Mouse (Mus musculus): ENCODE data around the gene Cfap97d1. TPM values are rescaled to one million over a fixed set of nuclear protein-coding genes. Genes with fewer than 3 reads are reported as not detected.
A peak's percentile ranks its signal among the peaks of the same experiment; 100 is the strongest.
"Not testable (repeated sequence)": the region's sequence is repeated elsewhere in the genome, so short reads cannot be mapped to it uniquely, and the experiment has no call there.

Gene Cfap97d1
- total RNA-seq, 2 experiments from 2014 or later: not detected

DNA sequence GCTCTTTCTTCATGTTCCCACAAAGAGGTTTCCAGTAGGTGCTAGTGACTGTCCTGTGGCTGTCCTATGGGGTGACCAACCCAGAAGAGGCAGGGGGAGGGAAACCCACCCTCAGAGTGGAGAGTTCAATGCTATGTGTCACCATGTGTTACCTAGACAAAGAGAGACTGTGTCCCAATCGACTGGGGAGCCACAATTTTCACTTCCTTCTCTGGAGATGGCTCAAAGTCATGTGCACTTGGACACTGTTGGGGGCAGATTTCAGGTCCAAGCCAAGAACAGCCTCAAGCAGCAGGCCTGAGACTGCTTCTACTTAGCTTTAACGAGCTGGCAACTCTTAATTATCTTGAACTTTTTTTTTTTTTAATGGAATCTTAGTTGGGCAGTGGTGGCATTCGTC, 12.0 kb upstream of the Cfap97d1 start:
- no peak for DNase-seq (ENCODE audit: low spot score in 2 of 2)
- intact Hi-C loops (cut with DNase I): no loop called here

DNA sequence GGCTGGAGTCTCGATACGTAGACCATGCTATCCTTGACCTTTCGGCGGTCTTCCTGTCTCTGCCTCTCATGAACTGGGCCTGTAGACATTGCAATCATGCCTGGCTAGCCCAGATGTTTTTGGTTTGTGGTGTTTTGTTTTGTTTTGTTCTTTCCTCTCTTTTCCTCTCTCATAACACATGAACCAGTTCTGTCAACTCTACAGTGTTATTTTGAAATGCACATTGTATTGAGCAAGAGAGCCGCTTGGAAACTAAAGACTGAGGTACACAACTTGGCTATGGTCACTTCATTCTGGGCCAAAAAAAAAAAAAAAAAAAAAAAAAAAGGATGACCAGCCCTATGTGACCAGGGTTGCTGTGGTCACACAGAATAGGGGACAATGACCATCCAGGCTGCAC, 11.4 kb upstream of the Cfap97d1 start:
- intact Hi-C loops (cut with DNase I): no loop called here
- DNase-seq (ENCODE audit: low spot score in 2 of 2): no peak

DNA sequence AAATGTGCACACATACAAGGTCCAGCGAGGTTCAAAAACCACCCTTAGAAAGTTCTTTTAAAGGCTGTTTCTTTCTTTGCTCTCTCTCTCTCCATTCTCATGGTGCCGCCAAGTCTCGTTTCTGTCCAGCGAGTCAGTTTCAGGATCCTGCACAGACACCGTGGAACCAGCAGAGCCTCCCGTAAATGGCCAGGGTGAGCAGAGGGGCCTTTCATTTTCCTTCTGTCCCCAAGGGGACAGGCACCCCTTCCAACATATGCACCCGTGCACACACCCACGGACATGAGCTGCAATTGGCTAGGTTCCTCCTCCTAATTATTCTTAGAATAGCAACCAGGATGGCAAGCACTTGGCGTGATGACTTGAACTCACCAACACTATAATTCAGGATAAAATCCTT, 10.6 kb upstream of the Cfap97d1 start:
- intact Hi-C loops (cut with DNase I): no loop called here
- no peak for DNase-seq (ENCODE audit: low spot score in 2 of 2)

DNA sequence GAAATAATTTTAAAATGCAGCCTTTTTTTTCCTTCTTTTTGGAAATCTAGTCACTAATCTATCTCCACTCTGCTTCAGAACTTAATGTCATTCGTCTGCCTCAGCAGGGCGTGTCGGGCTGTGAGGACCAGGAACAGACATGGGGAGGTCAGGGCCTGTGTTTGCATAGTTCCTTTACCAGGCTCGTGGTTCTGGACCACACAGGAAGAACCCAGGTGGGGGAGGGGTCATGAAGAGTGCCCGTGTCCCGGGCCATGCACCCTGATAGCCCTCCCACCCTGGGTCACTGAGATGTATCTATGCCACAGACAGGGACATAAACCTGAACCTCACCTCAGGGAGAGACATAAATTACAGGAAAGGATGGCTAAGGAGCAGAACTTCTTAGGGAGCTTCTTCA, 9.9 kb upstream of the Cfap97d1 start:
- no peak for DNase-seq (ENCODE audit: low spot score in 2 of 2)
- intact Hi-C loops (cut with DNase I): no loop called here

DNA sequence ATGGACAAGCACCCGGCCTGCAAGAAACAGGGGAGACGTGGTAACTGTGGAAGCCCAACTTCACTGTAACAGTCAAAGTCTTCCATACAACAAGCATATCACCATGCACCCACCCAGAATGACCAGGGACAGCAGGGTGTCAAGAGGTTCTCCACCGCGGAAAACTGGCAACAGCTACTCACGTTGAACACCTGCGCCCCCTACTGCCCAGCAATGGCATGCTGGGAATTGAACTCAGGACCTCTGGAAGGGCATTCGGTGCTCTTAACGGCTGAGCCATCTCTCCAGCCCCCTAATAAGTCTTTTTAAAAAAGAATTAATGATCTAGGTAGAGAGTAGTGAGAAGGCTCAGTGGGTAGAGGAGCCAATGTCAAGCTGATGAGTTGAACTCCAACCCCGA, 9.2 kb upstream of the Cfap97d1 start:
- DNase-seq (ENCODE audit: low spot score in 2 of 2): no peak
- intact Hi-C loops (cut with DNase I): no loop called here

DNA sequence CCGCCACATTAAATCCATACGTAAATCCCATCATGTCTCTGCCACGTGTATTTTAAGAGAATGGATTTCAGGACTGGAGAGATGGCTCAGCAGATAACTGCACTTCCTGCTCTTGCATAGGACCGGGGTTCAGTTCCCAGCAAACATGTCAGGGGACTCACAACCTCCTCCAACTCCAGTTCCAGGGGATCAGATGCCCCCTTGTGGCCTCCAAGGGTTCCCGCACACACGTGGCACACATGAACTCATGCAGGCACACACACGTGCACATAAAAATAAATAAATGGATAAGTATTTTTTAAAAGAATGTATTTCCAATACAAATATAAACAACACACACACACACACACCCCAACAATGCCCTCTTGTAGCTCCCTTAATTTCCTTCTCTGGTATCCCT, 7.1 kb upstream of the Cfap97d1 start:
- no peak for DNase-seq (ENCODE audit: low spot score in 2 of 2)
- intact Hi-C loops (cut with DNase I): no loop called here

DNA sequence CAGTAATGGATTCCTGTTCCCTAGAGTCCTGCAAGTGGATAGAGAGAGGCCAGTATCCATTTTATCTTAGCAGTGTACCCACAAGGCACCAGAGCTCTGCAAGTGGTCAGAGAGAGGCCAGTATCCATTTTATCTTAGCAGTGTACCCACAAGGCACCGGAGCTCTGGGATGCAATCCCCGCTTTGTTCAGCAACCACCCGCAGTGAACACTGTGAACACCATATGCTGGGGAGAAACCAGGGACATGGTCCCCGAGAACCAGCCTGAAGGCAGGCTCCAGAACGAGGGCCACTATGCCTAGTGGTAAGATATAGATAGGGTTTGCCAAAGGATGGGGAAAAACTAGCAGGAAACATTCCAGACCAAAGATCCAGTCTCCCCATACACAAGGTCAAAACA, 4.9 kb upstream of the Cfap97d1 start:
- intact Hi-C loops (cut with DNase I): no loop called here

DNA sequence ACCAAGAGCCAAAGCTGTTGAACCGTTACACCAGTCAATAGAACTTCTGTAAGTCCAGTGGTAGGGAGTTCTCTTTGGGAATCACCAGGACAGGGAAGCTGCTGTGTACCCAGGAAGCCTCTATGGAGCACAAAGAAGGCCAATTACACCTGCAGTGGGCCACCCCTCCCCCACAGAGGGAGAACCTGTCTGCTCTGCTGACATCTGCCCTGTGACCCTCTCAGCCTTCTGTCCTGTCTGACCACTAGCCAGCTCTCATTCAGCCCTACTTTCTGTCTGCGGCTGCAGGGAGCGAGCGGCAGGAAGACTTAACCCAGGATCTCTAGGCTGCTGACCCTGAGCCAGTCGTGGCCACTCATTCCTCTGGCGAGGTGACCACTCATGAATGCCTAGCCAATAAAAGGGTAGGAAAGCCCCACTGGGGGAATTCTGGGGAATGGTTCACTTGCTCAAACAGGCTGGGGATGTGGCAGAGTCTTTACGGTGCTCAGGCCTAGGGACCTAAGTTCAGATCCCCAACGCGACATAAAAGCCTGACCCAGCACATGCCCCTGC, 3.4 kb upstream of the Cfap97d1 start:
- intact Hi-C loops (cut with DNase I): no loop called here
- no peak for DNase-seq (ENCODE audit: low spot score in 2 of 2)

More for the DNA sequence above, 4.9 kb upstream of the Cfap97d1 start:
- no peak for DNase-seq (ENCODE audit: low spot score in 2 of 2)

DNA sequence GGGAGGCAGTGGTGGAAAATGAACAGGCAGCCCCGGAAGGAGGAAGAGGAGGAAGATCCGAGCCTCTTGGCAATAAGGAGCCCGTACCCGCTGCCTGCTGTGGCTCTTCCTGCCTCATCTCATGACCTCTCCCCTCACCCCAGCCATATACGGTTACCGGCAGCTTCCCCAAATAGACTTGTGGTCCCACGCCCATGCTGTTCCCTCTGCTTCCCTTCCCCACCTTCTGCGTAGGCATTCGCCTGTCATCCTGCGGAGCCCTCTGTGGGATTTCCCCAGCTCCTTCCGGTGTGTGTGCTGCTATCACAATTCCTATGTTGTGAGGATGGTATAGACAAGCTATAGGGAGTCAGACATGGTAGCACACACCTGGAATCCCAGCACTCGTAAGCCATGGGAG, 2.2 kb upstream of the Cfap97d1 start:
- intact Hi-C loops (cut with DNase I): no loop called here
- peak in 1 of 2 experiments; percentile 79 for DNase-seq (ENCODE audit: low spot score in 2 of 2)

DNA sequence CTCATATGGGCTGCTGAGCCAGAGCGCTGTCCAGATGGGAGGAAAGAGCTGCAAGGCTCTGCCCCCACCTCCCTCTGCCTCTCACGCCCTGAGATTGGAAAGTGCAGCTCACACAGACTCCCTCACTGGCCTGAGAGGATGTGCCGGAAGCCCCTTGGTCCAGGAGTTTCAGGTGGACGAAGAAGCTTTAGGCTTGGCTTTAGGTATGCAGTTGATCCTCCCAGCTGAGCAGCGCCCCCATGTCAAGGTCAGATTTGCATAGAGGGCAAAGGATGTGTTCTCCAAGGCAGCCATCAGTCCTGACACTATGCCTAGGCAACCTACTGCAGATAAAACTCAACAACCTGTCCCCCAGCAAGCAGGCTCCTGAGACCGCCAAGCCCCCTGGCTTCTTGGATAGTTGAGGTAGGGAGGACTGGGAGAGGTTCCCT, 1.1 kb upstream of the Cfap97d1 start:
- peak in 1 of 2 experiments; percentile 59 for DNase-seq (ENCODE audit: low spot score in 2 of 2)
- intact Hi-C loops (cut with DNase I): no loop called here

DNA sequence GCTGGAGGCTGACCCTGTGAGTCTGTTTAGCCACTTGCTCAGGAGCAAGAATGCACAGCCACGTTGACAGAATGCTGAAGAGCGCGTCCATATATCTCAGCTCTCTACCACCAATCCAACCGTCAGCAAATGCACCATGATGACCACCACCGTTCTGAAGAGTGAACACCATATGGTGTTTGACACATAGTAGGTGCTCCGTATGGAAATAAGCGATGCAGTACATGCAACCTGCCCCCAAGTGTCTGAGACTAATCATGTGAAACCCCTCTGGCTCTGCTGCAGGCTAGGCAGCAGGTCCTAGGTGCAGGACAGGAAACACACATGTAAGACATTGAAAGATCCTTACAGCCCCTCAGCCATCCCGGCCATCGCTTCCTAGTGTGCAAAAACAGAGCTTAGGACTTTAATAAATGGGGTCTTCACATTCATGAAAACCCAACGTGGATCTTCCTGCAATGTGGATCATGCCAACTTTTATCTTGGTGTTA, 603 bp upstream of the Cfap97d1 start:
- intact Hi-C loops (cut with DNase I): no loop called here

DNA sequence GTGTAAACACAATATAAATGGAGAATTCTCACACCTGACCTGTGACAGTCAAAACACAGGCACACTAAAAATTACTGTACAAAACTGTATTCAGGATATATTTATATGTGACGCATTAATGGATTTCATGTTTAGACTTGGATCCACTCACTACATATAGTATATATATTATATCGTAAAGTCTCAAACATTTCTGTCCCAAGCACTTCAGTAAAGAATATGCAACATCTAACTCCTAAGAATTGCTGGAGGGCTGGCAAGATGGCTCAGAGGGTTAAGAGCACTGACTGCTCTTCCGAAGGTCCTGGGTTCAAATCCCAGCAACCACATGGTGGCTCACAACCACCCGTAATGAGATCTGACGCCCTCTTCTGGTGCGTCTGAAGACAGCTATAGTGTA, 1.4 kb downstream of the Cfap97d1 start:
- not testable (repeated sequence) for DNase-seq (ENCODE audit: low spot score in 2 of 2)
- intact Hi-C loops (cut with DNase I): loop anchor here (2.0 to 5.0 kb wide), 2 partner anchors 41 to 152 kb away; no protein-coding TSS in a partner anchor

More for the DNA sequence above, 603 bp upstream of the Cfap97d1 start:
- DNase-seq (ENCODE audit: low spot score in 2 of 2): no peak

DNA sequence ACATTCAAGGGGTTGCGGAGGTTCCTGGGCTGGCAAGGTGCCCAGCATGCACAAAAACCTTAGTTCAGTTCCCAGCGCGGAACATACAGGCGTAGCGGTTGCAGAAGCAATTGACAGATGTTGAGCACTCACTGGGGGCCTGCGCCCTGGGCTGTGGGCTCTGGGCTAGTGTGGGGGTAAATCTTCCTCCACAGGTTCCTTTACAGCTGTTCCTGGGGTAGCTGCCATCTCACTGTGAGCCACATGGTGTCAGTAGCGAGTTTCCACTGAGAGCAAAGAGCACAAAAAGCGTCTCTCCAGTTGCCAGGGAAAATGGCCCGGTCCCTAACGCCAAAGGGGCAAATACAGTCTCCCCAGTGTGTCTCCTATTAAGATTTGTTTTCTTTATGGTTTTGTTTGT, 1.9 kb downstream of the Cfap97d1 start:
- peak; percentile 82 to 93 for DNase-seq (ENCODE audit: low spot score in 2 of 2)
- intact Hi-C loops (cut with DNase I): loop anchor here (1.0 to 5.0 kb wide), 3 partner anchors 41 to 151 kb away; no protein-coding TSS in a partner anchor

DNA sequence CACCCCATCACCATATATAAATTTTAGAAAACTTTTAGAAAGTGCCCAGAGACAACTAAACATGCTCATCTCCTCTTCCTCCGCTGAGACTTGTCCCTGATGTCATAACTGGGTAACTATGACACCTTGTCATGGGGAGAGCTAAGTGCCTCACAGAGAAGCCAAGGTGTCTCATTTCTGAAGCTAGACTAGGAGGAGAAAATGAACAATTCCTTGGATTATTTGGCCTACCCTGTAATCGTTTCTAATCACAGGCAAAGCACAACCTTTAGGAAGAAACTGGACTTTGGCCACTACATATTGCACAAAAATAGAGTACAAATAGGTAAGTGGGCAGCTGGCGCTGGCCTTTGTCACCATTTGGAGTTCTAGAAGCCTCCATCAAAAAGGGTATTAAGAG, 2.8 kb downstream of the Cfap97d1 start, which contains the start of gene Dusp3:
Gene Dusp3 (minus strand): TSS at position 101 of the 400 bp plus-strand sequence.
- intact Hi-C loops (cut with DNase I): loop anchor here (1.0 to 5.0 kb wide), 2 partner anchors 53 to 150 kb away; no protein-coding TSS in a partner anchor
- no peak for DNase-seq (ENCODE audit: low spot score in 2 of 2)

DNA sequence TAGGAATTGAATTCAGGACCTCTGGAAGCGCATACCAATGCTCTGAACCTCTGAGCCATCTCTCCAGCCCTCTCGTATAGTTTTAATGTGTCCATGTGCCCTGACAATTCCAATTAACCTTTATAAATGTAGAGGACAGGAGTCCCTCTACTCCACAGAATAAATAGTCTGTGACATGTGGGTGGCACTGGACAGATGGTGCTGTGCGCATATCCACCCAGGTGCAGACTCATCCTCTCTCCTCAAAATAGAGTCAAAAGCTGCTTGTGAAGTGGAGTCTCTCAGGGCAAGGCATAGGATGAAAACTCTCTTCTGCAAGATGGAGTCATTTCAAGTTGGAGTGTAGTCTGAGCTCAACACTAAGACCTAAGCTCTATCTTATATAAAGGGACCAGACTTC, 6.2 kb downstream of the Cfap97d1 start:
- intact Hi-C loops (cut with DNase I): no loop called here
- DNase-seq (ENCODE audit: low spot score in 2 of 2): peak in 1 of 2 experiments; percentile 91

DNA sequence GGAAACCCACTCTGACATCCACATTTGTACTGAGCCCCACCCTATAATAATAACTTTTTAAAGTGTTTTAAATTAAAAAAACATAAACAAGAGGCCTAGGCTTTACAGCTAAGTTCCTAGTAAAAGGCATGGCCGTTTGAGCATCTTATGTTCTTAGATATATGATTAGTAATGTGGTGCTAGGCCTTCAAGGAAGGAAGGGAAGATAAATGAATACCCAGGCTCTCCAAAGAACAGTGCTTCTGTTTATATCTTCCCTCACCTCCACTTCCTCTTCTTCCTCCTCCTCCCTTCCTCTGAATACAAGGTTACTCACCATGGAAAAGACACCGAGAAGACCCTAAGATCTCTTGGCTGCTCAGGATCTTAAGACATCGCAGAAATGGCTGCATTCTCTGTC, 7.7 kb downstream of the Cfap97d1 start:
- DNase-seq (ENCODE audit: low spot score in 2 of 2): no peak
- intact Hi-C loops (cut with DNase I): loop anchor here (2.0 kb wide), 1 partner anchor 35 kb away; no protein-coding TSS in a partner anchor

DNA sequence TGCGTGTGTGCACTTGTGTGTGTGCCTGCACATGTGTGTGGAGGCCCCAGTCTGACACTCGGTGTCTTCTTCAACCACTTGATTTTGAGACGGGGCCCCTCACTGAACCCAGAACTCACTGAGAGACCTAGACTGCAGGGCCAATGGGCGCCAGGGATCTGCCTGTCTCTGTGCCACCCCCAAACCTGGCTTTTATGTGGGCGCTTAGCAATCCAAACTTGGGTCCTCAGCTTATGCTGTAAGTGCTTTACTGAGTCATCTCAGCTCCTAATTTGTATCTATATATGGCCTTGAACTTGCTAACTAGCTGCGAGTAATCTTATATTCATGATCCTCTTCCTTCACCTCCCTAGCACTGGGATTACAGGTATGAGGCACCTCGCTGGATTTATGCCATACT, 8.3 kb downstream of the Cfap97d1 start:
- intact Hi-C loops (cut with DNase I): loop anchor here (2.0 kb wide), 1 partner anchor 34 kb away; no protein-coding TSS in a partner anchor

DNA sequence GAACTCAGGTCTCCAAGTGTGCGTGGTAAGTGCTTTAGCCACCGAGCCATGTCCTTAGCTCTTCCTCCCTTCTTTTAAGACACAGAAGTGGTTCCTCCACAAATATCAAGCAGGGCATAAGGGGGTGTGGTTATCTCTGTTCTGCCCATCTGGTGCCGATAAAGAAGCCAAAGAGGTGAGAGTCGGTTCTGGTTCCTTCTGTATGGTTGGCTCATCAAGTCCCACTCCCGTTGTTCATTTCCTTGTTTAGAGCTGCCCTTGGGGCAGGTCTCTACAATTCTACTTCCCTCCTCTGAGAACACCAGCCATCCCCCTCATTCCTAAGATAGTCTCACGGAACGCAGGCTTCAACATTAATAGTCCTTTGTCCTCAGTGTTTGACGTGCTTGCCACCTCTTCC, 10.0 kb downstream of the Cfap97d1 start:
- DNase-seq (ENCODE audit: low spot score in 2 of 2): peak in 1 of 2 experiments; percentile 71
- intact Hi-C loops (cut with DNase I): no loop called here

More for the DNA sequence above, 8.3 kb downstream of the Cfap97d1 start:
- peak in 1 of 2 experiments; percentile 91 for DNase-seq (ENCODE audit: low spot score in 2 of 2)

DNA sequence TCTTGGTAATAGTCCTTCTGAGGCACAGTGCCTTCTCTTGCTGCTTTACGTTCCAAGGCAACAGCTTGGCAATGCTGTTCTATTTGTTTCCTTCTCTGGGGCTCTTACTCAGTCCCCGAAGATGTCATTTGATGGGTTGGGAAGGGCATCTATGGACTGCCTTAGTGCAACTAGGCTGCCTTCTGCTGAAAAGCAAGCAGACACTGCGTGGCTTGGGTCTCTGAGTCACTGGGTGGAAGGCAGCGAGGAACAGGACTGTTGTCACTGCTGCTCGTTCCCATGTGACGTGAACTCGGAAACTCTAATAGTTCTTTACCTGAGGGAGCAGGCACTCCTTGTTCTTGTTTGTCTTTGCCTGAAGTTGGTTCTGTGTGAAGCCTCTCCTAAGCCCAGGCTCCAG, 11.9 kb downstream of the Cfap97d1 start:
- intact Hi-C loops (cut with DNase I): no loop called here

DNA sequence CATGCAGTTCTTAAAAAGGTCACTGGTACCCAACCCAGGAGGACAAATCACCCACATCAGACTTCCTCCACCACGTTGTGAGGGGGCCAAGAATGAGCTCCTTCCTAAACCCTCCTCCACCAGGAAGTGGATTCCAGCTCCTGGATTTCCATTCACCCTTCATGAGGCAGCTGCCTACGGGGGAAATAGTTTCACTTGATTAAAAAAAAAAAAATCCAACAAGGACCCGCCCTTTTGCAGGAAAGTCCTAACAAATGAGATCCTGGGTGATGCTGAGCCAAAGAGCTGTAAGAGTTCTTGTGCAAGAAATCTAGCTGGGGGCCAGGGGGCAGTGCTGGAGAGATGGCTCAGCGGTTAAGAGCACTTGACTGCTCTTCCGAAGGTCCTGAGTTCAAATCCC, 14.2 kb downstream of the Cfap97d1 start:
- intact Hi-C loops (cut with DNase I): no loop called here
- no peak for DNase-seq (ENCODE audit: low spot score in 2 of 2)

More for the DNA sequence above, 11.9 kb downstream of the Cfap97d1 start:
- DNase-seq (ENCODE audit: low spot score in 2 of 2): no peak

DNA sequence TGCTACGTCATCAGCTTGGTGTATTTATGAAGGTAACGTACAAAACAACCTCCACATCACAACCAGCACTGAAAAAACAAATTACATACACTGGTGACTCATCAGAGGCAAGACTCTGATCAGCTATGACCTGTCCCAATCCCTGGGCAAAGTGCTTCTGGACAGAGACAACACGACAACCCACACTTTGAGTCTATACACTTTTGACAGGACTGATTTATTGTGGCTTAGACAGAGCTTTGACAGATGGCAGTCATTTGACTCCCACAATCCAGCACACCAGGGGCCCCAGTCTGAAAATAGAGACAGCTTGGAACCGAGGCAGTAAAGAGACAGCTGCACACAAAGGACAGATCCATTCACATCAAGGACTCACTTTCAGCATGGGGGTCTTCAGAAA, 15.4 kb downstream of the Cfap97d1 start:
- intact Hi-C loops (cut with DNase I): no loop called here
- DNase-seq (ENCODE audit: low spot score in 2 of 2): no peak
